Mouse (Mus musculus): ENCODE measurements at regions not wholly inside any gene's neighbourhood (a gene's known extent, or its start where the extent isn't known, plus 50 kb on each side); places are given as distances from the start of the nearest gene placed in this dataset.

DNA sequence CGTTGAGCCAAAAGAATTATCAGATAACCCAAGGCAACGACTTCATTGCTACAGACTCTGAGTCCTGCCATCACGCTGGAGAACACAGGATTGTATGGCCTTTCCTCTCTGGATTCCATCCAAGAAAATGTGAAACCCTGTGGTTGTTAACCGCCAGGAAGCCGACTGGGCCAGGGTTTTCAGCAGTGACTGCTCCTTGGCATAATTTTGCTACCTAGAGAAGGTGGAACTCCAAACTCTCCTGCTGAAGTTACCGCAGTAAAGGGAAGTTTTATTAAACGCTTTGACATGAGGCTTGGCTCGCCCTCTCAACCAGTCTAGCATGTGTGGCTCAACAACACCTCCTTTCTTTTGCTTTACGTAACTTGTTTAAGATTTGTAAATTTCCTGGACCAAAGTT lies 116.9 kb downstream of the Wif1 start:
- Histone ChIP-seq H3K27me3 (replicated peaks; ENCODE audit: control insufficient read depth, insufficient read depth, low read length) (no peaks in the 10 kb centered on the region), H3K4me1 (ENCODE audit: control insufficient read depth, insufficient read depth, low read length) (no peaks in the 10 kb centered on the region), H3K4me3 (ENCODE audit: low read length) (no peak overlapping the region), H3K4me2 (ENCODE audit: low read depth, low read length) (no peak overlapping the region), H3K9me3 (ENCODE audit: control insufficient read depth, low read length) (no peaks in the 10 kb centered on the region), H3K27ac (ENCODE audit: low read length) (no peak overlapping the region), H3K36me3 (ENCODE audit: control insufficient read depth, insufficient read depth, low read length) (no peaks in the 10 kb centered on the region), H3K9ac (ENCODE audit: low read depth, low read length) (no peak overlapping the region)
- 73% methylated on average over 9 of the region's 9 CpGs for WGBS
- no peak for ATAC-seq

DNA sequence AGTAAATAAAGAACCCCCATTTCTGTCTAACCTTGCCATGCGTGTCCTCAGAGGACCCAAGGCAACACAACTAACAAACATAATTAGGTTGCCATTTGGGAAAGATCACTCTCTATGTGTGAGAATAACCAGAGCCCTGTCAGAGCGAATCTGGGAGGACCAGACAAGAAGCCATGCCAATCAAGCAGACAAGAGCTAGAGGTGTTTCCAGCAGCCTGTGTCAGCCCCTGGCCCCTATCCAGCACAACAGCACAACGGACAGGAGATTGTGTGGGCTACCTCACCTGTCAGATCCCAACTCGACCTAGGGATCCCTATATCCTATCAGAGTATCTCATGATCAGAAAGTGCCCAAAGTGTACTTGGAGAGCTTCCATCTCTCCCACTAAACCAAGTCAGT lies 119.9 kb downstream of the Wif1 start:
- H3K4me2 ChIP-seq (ENCODE audit: low read depth, low read length): no peak overlapping the region
- no peak overlapping the region for H3K4me3 ChIP-seq (ENCODE audit: low read length)
- no peaks in the 10 kb centered on the region for H3K4me1 ChIP-seq (ENCODE audit: control insufficient read depth, insufficient read depth, low read length)
- H3K36me3 ChIP-seq (ENCODE audit: control insufficient read depth, insufficient read depth, low read length): no peaks in the 10 kb centered on the region
- H3K27ac ChIP-seq (ENCODE audit: low read length): no peak overlapping the region
- no peak for ATAC-seq
- no peaks in the 10 kb centered on the region for H3K27me3 ChIP-seq (replicated peaks; ENCODE audit: control insufficient read depth, insufficient read depth, low read length)
- H3K9me3 ChIP-seq (ENCODE audit: control insufficient read depth, low read length): no peaks in the 10 kb centered on the region
- H3K9ac ChIP-seq (ENCODE audit: low read depth, low read length): no peak overlapping the region
- WGBS: 62% methylated on average over 4 of the region's 4 CpGs

DNA sequence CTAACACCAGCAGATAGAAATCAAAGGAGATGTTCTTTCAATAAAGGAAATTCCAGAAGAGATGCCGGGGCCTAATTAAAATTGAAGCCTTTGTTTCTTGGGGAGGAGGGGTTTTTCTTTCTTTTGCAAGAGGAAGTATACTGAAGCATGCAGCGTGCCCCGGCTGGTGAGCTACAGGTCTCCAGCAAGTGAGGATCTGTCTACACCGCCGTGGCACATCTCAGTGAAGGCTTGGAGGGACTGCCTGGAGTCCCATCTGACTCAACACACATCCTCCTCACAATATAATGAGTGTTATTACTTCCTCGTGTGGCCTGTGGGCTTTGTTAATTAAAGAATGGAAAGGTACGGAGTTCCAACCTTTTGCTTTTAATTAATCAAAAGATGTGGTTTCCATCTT lies 126.7 kb downstream of the Wif1 start:
- 80% methylated on average over 7 of the region's 7 CpGs for WGBS
- no peaks in the 10 kb centered on the region for H3K36me3 ChIP-seq (ENCODE audit: control insufficient read depth, insufficient read depth, low read length)
- no peak overlapping the region for H3K27ac ChIP-seq (ENCODE audit: low read length)
- H3K27me3 ChIP-seq (replicated peaks; ENCODE audit: control insufficient read depth, insufficient read depth, low read length): no peaks in the 10 kb centered on the region
- no peak overlapping the region for H3K4me2 ChIP-seq (ENCODE audit: low read depth, low read length)
- H3K9me3 ChIP-seq (ENCODE audit: control insufficient read depth, low read length): no peaks in the 10 kb centered on the region
- no peak overlapping the region for H3K4me3 ChIP-seq (ENCODE audit: low read length)
- no peak overlapping the region for H3K9ac ChIP-seq (ENCODE audit: low read depth, low read length)
- H3K4me1 ChIP-seq (ENCODE audit: control insufficient read depth, insufficient read depth, low read length): no peaks in the 10 kb centered on the region
- no peak for ATAC-seq

DNA sequence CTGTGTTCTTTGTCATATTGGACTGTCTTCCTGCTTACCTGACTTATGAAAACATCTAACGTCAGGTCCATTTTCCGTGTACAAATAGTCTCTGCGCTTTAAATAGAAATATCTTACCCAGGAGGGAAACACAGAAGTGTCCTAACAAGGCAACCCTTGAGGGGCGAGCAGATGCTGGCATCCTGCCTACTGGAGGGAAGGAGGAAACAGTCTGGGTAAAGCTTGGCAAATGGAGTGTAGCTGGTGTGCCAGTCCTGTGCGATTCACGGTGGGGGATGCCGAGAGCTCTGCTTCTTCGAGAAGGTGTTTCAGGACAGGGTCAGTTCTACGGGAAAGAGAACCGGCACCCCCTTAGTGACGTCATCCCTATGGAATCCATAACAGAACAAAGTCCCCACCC lies 127.4 kb downstream of the Wif1 start:
- H3K4me3 ChIP-seq (ENCODE audit: low read length): no peak overlapping the region
- WGBS: 70% methylated on average over 11 of the region's 11 CpGs
- no peaks in the 10 kb centered on the region for H3K9me3 ChIP-seq (ENCODE audit: control insufficient read depth, low read length)
- no peaks in the 10 kb centered on the region for H3K4me1 ChIP-seq (ENCODE audit: control insufficient read depth, insufficient read depth, low read length)
- no peak overlapping the region for H3K4me2 ChIP-seq (ENCODE audit: low read depth, low read length)
- H3K36me3 ChIP-seq (ENCODE audit: control insufficient read depth, insufficient read depth, low read length): no peaks in the 10 kb centered on the region
- H3K27ac ChIP-seq (ENCODE audit: low read length): no peak overlapping the region
- H3K9ac ChIP-seq (ENCODE audit: low read depth, low read length): no peak overlapping the region
- ATAC-seq: no peak
- no peaks in the 10 kb centered on the region for H3K27me3 ChIP-seq (replicated peaks; ENCODE audit: control insufficient read depth, insufficient read depth, low read length)

DNA sequence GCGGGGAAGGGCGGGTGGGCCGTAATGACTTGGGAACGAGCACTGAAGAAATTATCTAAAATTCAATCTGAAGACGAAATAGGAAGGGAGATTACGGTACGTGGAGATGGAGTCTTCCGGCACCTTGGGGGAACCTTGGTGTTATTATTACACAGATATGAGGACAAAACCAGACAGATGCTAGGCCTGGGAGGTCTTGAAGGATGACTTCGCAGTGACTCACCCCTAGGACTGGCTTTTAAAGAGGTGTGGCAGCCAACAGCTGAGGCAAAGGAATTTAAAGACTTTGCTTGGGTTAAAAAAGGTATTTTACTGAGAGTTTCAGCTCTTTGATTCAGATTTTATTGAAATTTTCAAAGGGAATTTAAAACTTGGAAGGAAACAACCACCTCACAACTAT lies 140.3 kb downstream of the Wif1 start:
- Histone ChIP-seq H3K27me3 (replicated peaks; ENCODE audit: control insufficient read depth, insufficient read depth, low read length) (no peaks in the 10 kb centered on the region), H3K9ac (ENCODE audit: low read depth, low read length) (no peak overlapping the region), H3K27ac (ENCODE audit: low read length) (no peak overlapping the region), H3K9me3 (ENCODE audit: control insufficient read depth, low read length) (no peaks in the 10 kb centered on the region), H3K36me3 (ENCODE audit: control insufficient read depth, insufficient read depth, low read length) (no peaks in the 10 kb centered on the region), H3K4me2 (ENCODE audit: low read depth, low read length) (no peak overlapping the region), H3K4me3 (ENCODE audit: low read length) (no peak overlapping the region), H3K4me1 (ENCODE audit: control insufficient read depth, insufficient read depth, low read length) (no peaks in the 10 kb centered on the region)
- 91% methylated on average over 9 of the region's 9 CpGs for WGBS
- ATAC-seq: no peak

DNA sequence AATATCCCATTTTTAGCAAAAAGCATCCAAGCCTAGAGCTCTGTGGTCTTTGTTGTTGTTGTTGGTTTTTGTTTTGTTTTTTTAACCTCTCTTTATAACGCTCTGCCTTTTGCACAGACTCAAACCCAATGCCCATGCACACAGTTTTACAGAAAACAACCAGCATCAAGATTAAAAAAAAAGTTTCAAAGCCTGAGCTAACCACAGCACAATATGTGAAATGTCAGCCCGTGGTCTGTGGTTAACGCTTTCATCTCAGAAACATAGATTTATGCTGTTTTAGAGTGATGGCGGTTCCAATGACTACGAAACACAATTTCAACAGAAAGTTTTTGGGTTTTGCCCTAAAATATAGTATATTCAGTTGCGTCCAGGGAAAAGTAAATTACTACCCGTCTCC lies 155.4 kb downstream of the Wif1 start:
- H3K27ac ChIP-seq (ENCODE audit: low read length): no peak overlapping the region
- no peak overlapping the region for H3K4me3 ChIP-seq (ENCODE audit: low read length)
- 94% methylated on average over 7 of the region's 7 CpGs for WGBS
- H3K9me3 ChIP-seq (ENCODE audit: control insufficient read depth, low read length): no peaks in the 10 kb centered on the region
- no peaks in the 10 kb centered on the region for H3K36me3 ChIP-seq (ENCODE audit: control insufficient read depth, insufficient read depth, low read length)
- no peak for ATAC-seq
- H3K27me3 ChIP-seq (replicated peaks; ENCODE audit: control insufficient read depth, insufficient read depth, low read length): no peaks in the 10 kb centered on the region
- no peak overlapping the region for H3K4me2 ChIP-seq (ENCODE audit: low read depth, low read length)
- no peaks in the 10 kb centered on the region for H3K4me1 ChIP-seq (ENCODE audit: control insufficient read depth, insufficient read depth, low read length)
- H3K9ac ChIP-seq (ENCODE audit: low read depth, low read length): no peak overlapping the region

DNA sequence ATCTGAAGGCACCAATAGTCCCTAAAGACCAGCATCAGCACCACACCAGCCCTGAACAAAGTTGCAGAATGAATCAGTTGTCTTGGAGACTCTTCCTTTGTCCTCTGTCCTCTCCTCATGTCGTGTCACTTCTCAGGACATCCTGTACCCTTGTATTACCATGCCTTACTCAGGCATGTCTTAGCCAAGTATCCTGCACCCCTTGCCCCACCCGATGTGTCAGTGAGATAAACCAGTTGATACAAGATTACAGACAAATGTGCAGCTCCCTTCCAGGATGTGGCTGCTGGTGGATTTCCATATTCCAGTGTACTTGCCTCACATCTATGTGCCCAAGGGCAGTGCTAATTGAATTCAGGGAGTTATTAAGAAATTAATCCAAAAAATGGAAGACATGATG lies 151.8 kb downstream of the Tbc1d30 start:
- Histone ChIP-seq H3K4me2 (ENCODE audit: low read depth, low read length) (no peak overlapping the region), H3K4me1 (ENCODE audit: control insufficient read depth, insufficient read depth, low read length) (no peaks in the 10 kb centered on the region), H3K36me3 (ENCODE audit: control insufficient read depth, insufficient read depth, low read length) (no peaks in the 10 kb centered on the region), H3K9ac (ENCODE audit: low read depth, low read length) (no peak overlapping the region), H3K27ac (ENCODE audit: low read length) (no peak overlapping the region), H3K4me3 (ENCODE audit: low read length) (no peak overlapping the region), H3K9me3 (ENCODE audit: control insufficient read depth, low read length) (no peaks in the 10 kb centered on the region), H3K27me3 (replicated peaks; ENCODE audit: control insufficient read depth, insufficient read depth, low read length) (no peaks in the 10 kb centered on the region)
- WGBS: 61% methylated on average over 2 of the region's 2 CpGs
- no peak for ATAC-seq

DNA sequence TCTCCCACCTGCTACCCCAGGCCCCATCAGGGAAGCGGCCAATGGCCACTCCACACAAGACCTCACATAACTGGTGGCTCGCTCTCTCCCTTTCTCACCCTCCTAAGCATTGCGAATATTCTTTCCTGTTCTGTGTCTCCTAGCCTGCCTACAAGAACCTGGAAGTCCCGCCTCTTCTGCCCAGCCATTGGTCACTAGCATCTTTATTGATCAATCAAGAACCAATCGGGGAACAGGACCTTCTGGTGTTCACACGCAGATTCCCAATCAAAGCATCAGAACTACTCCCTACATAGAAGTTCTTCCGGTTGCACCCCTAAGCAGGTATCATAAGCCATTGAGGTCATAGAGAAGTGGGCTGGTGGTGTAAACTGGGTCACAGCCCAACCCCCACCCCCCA lies 148.5 kb downstream of the Tbc1d30 start:
- 94% methylated on average over 7 of the region's 7 CpGs for WGBS
- no peak overlapping the region for H3K4me2 ChIP-seq (ENCODE audit: low read depth, low read length)
- H3K36me3 ChIP-seq (ENCODE audit: control insufficient read depth, insufficient read depth, low read length): no peaks in the 10 kb centered on the region

DNA sequence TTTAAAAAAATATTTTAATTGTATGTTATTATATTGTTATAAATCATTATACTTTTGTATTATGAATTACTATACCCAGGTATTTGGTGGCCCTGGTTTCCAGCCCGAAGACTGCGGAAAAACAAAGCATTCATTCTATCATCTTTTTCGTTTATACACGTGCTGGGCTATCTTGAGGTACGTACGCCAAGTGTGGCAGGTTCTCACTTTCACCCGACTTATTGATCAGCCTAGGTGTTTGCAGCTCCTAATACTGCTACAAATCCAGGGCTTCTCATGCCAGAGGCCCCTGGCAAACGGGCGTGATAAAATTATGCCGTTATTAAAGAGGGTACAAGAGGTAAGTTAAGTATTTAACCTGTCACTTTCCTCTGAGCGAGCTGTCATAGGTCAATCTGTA lies 145.5 kb downstream of the Tbc1d30 start:
- Histone ChIP-seq H3K27me3 (replicated peaks; ENCODE audit: control insufficient read depth, insufficient read depth, low read length) (no peaks in the 10 kb centered on the region), H3K36me3 (ENCODE audit: control insufficient read depth, insufficient read depth, low read length) (no peaks in the 10 kb centered on the region), H3K9ac (ENCODE audit: low read depth, low read length) (no peak overlapping the region), H3K4me3 (ENCODE audit: low read length) (no peak overlapping the region), H3K4me2 (ENCODE audit: low read depth, low read length) (no peak overlapping the region), H3K27ac (ENCODE audit: low read length) (no peak overlapping the region), H3K9me3 (ENCODE audit: control insufficient read depth, low read length) (no peaks in the 10 kb centered on the region), H3K4me1 (ENCODE audit: control insufficient read depth, insufficient read depth, low read length) (no peaks in the 10 kb centered on the region)
- no peak for ATAC-seq
- WGBS: 72% methylated on average over 11 of the region's 11 CpGs

More for the DNA sequence above, 148.5 kb downstream of the Tbc1d30 start:
- Histone ChIP-seq H3K27ac (ENCODE audit: low read length) (no peak overlapping the region), H3K27me3 (replicated peaks; ENCODE audit: control insufficient read depth, insufficient read depth, low read length) (no peaks in the 10 kb centered on the region), H3K4me3 (ENCODE audit: low read length) (no peak overlapping the region), H3K4me1 (ENCODE audit: control insufficient read depth, insufficient read depth, low read length) (no peaks in the 10 kb centered on the region), H3K9me3 (ENCODE audit: control insufficient read depth, low read length) (no peaks in the 10 kb centered on the region), H3K9ac (ENCODE audit: low read depth, low read length) (no peak overlapping the region)
- no peak for ATAC-seq

DNA sequence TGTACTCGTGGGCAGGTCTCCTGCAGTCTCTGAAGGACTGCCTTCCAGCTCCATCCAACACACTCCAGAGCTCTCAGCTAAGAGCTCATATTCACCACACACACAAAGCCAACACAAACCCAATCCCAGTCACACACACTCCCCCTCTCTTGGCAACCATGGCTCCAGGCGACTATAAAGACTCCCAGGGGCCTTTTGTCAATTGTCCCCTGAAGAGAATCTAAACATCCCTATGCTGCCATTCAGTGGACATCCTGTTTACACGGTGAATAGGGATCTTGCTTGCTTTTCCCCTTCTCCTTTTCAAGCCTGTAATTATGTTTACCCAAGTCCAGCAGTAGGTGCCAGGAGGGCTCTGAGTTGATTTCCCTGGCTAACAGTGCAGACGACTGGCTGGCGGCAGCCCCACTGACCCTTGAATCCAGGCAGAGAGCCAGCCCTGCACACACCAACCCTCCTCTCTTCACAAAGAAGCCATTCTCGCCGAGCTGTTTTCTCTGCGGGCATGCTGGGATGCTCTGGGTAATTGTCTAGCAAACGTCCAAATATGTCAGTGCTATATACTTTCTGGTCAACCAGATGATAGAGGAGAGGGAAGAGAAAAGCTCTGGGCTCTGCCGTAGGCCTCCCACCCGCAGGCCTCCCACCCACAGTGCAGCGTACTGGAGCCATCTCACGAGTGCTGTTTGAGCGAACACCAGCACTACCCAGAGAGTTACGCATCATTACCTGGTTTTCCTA lies 144.9 kb downstream of the Tbc1d30 start:
- ATAC-seq: peak; percentile 74
- no peaks in the 10 kb centered on the region for H3K9me3 ChIP-seq (ENCODE audit: control insufficient read depth, low read length)
- no peak overlapping the region for H3K27ac ChIP-seq (ENCODE audit: low read length)
- H3K27me3 ChIP-seq (replicated peaks; ENCODE audit: control insufficient read depth, insufficient read depth, low read length): no peaks in the 10 kb centered on the region
- no peaks in the 10 kb centered on the region for H3K4me1 ChIP-seq (ENCODE audit: control insufficient read depth, insufficient read depth, low read length)
- H3K4me2 ChIP-seq (ENCODE audit: low read depth, low read length): no peak overlapping the region
- WGBS: 20% methylated on average over 15 of the region's 15 CpGs
- H3K9ac ChIP-seq (ENCODE audit: low read depth, low read length): no peak overlapping the region
- H3K36me3 ChIP-seq (ENCODE audit: control insufficient read depth, insufficient read depth, low read length): no peaks in the 10 kb centered on the region
- H3K4me3 ChIP-seq (ENCODE audit: low read length): no peak overlapping the region
